Mouse (Mus musculus) spleen, postnatal 36 days (tissue): Measurements from ENCODE around the gene Trpm8.
A peak's percentile ranks its signal among the peaks of the same experiment; 100 is the strongest.

ENCODE experiments used
- DNase-seq, 2 experiments: peaks; one replicate each; pipeline ENCODE4 v3.0.0; 2022; ENCODE audit warnings: low spot score in 2 of 2, mixed read lengths in 1 of 2

Gene Trpm8

DNA sequence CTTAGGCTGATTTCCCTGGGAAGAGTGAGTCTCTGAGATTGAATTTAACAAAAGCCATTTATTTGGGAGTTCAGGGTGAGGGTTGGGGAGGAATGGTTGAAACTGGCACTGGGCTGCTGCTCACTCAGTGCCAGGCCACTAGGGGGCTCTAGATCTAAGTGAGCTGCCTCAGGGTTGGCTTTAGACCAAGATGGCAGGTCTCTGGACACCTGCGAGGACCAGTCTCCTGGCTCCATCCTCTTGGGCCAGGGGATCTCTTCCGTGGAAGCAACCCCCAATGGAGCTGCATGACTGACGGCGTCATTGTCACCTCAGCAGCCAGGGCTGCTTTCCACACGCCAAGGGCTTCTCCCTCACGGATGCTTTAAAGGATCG is 7.5 kb downstream of the Trpm8 start:
- DNase-seq, result no peak

- no peak for DNase-seq
These were observed 8.2 kb downstream of the Trpm8 start for GRCm38 (mm10) chr1:88285652-88286051.

DNA sequence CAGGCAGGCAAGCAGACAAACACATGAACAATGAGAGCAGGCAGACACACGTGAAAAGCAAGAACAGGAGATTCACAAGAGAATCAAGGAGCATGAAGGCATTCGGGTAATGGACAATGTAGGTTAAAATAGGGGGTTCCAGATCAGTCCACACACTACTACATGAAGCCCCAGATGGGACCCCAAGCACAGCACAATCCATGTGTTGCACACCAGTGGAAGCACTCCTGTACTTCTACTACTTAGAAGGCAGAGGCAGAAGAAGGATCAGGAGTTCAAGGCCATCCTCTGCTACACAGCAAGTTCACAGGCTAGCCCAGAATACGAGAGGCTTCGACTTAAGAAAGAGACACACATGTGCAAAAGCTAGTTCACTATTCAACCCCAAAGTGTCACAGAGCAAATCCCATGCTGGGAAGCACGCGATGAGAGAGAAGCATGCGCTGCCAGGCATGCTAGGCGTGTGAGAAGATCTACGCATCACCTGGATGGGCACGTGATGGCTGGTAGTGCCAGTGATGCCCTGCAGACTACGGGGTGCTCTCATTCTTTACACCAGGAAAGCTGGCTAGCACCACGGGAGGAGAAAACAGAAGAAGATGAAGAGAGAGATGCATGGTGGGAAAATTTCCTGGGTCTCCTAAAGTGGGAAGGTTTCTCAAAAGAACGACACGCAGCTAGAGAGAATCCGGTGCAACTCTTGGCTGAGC is 8.8 kb downstream of the Trpm8 start:
- DNase-seq, result no peak

DNA sequence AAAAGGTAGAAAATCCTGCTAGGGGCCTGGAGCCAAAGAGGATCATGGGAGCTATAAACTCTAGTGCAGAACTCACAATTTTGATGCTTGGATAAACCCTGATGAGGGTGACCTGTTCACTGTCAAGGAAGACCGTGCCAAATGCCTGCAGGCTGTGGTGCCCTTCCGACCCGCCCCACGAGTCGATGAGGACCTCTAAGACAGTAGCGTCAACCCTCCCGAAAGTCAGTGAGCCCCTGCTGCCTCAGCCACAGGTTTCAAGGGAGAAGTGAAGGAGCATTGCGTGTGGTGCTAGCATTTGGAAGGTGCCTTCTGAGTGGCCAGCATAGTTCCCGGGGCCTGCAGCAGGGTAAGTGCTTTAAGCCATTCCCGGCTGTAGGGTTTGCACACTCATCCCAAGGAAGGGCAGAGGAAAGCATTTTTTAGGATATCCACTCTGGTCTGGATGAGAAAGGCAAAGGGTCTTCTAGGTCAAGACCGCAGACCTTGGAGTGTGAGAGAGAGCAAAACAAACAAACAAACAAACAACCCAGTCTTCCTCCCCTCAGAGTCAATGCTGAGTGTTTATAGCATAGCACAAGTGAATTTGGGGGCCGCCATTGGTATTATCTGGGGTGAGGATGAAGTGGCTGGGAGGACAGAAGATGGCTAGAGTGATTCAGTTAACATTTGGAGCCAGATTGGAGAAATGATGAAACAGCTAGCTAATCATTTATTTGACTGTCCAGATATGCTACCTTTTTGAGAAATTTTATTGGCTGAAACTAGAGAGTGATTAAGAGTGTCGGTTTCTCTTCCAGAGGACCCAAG is 9.6 kb downstream of the Trpm8 start:
- DNase-seq, result no peak

GRCm38 (mm10) chr1:88287697-88287980 is 10.2 kb downstream of the Trpm8 start:
- DNase-seq, result no peak

GRCm38 (mm10) chr1:88288056-88288788 is 10.8 kb downstream of the Trpm8 start:
- DNase-seq, result peak in 1 of 2 experiments; percentile 7

- DNase-seq, result peak in 1 of 2 experiments; percentile 2
These were observed 11.3 kb downstream of the Trpm8 start for GRCm38 (mm10) chr1:88288789-88289127.

DNA sequence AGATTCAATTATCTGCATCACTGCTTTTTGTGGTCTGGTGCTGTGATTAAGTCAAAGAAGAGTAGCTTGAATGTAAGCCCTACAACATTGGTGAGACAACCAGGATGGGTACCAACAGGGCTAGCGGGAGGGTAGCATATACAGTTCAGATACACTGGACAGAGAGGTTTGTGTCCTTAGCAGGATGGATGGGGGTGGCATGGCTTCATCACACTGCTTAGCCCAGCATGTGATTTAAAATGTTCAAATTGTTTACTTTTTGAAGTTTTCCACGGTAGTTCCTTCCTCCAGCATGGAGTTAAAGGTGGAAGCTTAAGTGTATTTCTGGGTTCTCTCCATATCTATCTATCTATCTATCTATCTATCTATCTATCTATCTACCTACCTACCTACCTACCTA is 11.7 kb downstream of the Trpm8 start:
- DNase-seq, result no peak

- peak in 1 of 2 experiments; percentile 33 for DNase-seq
These were observed 12.5 kb downstream of the Trpm8 start for GRCm38 (mm10) chr1:88289917-88290316.

- peak in 1 of 2 experiments; percentile 8 for DNase-seq
These were observed 13.1 kb downstream of the Trpm8 start for GRCm38 (mm10) chr1:88290511-88290910.

DNA sequence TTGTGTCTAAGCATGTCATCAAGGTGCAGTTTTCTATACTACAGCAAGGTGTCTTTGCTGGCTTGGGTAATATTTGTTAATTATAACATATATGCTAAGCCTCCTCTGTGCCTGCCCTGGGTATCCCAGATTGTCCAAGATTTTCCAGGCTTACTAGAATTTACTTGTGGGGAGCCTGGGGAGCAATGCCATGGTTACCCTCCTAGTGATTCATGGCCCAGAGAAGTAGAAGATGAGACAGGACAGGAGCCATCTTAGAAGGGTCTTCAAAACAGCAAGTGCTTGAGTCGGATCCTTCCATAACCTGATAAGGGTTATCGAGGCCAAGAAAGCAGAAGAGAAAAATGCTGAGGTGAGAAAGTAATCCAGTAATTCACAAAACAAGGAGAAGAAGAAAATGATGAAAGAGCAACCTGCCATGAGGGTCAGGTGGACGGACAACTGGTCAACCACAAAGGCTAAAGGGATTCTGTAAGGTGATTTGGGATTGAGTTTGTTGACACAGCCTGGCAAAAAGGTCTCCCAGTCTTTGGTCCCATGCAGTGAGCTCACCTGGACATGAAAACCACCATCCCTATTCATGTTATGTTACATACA is 14.0 kb downstream of the Trpm8 start:
- no peak for DNase-seq

- DNase-seq, result no peak
These were observed 14.6 kb downstream of the Trpm8 start for GRCm38 (mm10) chr1:88292057-88292456.

DNA sequence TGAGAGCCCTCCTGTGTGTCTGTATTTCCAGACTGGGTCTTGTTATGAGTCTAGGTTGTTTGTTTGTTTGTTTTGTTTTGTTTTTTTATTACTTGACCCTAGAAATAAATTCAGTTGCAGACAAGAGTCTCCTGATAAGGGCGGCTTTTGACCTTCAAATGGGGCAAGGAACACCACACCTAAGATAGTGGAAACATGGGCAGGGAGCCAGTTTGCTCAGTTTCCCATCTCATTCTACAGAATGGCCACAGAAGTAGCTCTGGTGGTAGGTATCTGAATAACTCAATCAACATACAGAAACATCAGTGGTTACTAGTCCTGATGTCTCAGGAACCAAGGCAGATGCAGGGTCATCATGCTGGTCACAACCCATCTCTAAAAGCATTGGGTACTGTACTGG is 17.2 kb downstream of the Trpm8 start:
- no peak for DNase-seq

DNA sequence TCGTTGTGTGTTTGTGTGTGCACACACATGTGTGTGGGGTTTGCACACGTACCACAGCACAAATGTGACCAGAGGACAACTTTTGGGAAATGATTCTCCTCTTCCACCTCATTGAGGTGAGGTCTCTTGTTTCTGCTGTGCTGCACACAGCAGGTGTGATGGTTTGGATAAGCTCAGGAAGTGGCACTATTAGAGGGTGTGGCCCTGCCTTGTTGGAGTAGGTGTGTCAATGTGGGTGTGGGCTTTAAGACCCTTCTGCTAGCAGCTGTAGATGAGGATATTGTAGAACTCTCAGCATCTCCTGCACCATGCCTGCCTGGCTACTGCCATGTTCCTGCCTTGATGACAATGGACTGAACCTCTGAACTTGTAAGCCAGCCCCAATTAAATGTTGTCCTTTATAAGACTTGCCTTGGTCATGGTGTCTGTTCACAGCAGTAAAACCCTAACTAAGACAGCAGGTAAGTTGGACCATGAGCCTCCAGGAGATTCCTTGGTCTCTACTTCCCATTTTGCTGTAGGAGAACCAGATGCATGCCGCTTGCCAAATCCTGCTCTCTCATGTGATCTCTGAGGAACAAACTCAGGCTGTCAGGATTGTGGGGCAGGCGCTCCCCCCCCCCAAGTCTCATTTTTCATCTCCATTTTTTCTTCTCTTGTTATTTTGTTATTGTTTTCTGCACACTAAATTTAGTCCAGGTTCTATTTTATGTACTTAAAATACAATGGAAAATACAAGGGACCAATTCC is 18.9 kb downstream of the Trpm8 start:
- DNase-seq, result no peak

GRCm38 (mm10) chr1:88297480-88298258 is 20.2 kb downstream of the Trpm8 start:
- peak in 1 of 2 experiments; percentile 14 for DNase-seq

- DNase-seq, result no peak
These were observed 21.4 kb downstream of the Trpm8 start for GRCm38 (mm10) chr1:88298686-88299528.

- peak in 1 of 2 experiments; percentile 15 for DNase-seq
These were observed 22.1 kb downstream of the Trpm8 start for GRCm38 (mm10) chr1:88299529-88299945.

GRCm38 (mm10) chr1:88300301-88301050 is 23.0 kb downstream of the Trpm8 start:
- DNase-seq, result peak in 1 of 2 experiments; percentile 14
